ENCODE assay signal across 30 mouse cellular contexts in genomic region chr7:67689793-67690192, GRCm38 (mm10). TPM values are rescaled to one million over a fixed set of nuclear protein-coding genes. Genes with fewer than 3 reads are reported as not detected.
DNase-seq lines count a peak whose midpoint lies in the region; ATAC-seq and TF ChIP-seq lines count a peak whose summit lies in the region.
"Had no signal": no experiment of that assay in that cellular context is flagged by ENCODE, and none has a peak within 500 bp of the region (broad histone marks: within the 10 kb centered on the region; RNA-seq: fewer than 3 reads in every experiment).

No protein-coding gene starts in this region.

- TF ChIP-seq CTCF in gastrocnemius, adult 2 months (IDR thresholded peaks at IDR 0.05), result no peak
- no peak for TF ChIP-seq CTCF in kidney, postnatal 0 days (IDR thresholded peaks at IDR 0.05; ENCODE audit: low read depth)
- no peak for TF ChIP-seq CTCF in stomach, postnatal 0 days (IDR thresholded peaks at IDR 0.05; ENCODE audit: low read depth)
- TF ChIP-seq CTCF in hindbrain, postnatal 0 days (IDR thresholded peaks at IDR 0.05; ENCODE audit: low read depth), result no peak

- 88% methylated on average over 7 of the region's 7 CpGs for WGBS in kidney, postnatal 0 days
- 76% methylated on average over 7 of the region's 7 CpGs for WGBS in stomach, embryonic 14.5 days
- 75% methylated on average over 7 of the region's 7 CpGs for WGBS in stomach, postnatal 0 days
- 82% methylated on average over 7 of the region's 7 CpGs for WGBS in hindbrain, postnatal 0 days

- no peak overlapping the region for H3K9ac ChIP-seq in kidney, postnatal 0 days (ENCODE audit: low read depth, low read length)
- no peak overlapping the region for H3K9ac ChIP-seq in stomach, embryonic 14.5 days (replicated peaks; ENCODE audit: low read depth, low read length)
- no peak overlapping the region for H3K9ac ChIP-seq in stomach, postnatal 0 days (ENCODE audit: low read length)
- no peak overlapping the region for H3K9ac ChIP-seq in hindbrain, postnatal 0 days (replicated peaks; ENCODE audit: low read length)
- H3K9ac ChIP-seq: heart, embryonic 12.5 days; intestine, embryonic 15.5 days; liver, embryonic 12.5 days; liver, postnatal 0 days; midbrain, embryonic 15.5 days; neural tube, embryonic 15.5 days had no signal

- no peaks in the 10 kb centered on the region for H3K36me3 ChIP-seq in kidney, postnatal 0 days (ENCODE audit: insufficient read depth, low read length)
- no peaks in the 10 kb centered on the region for H3K36me3 ChIP-seq in stomach, embryonic 14.5 days (ENCODE audit: control insufficient read depth, insufficient read depth, low read length)
- peaks cover 3% of the 10 kb centered on the region; the same call in 1 of the 2 replicates for H3K36me3 ChIP-seq in stomach, postnatal 0 days (ENCODE audit: control insufficient read depth, insufficient read depth, low read length)
- H3K36me3 ChIP-seq in hindbrain, postnatal 0 days (ENCODE audit: insufficient read depth, low read length), result no peaks in the 10 kb centered on the region
- H3K36me3 ChIP-seq: intestine, embryonic 15.5 days; midbrain, embryonic 15.5 days; neural tube, embryonic 15.5 days had no signal

- H3K27ac ChIP-seq in gastrocnemius, adult 2 months, result peak overlapping the region; percentile 20; the same call in 1 of the 2 replicates
- H3K27ac ChIP-seq in kidney, postnatal 0 days, result peak overlapping the region; percentile 50
- peak overlapping the region; percentile 44; the same call in 1 of the 2 replicates for H3K27ac ChIP-seq in stomach, embryonic 14.5 days (ENCODE audit: low read length)
- no peak overlapping the region; the same call in 1 of the 2 replicates for H3K27ac ChIP-seq in stomach, postnatal 0 days (replicated peaks)
- no peak overlapping the region for H3K27ac ChIP-seq in hindbrain, postnatal 0 days
- H3K27ac ChIP-seq: heart, adult 2 months; intestine, embryonic 15.5 days; liver, embryonic 12.5 days; midbrain, embryonic 10.5 days; midbrain, embryonic 15.5 days; neural tube, embryonic 15.5 days had no signal

- H3K4me1 ChIP-seq in kidney, postnatal 0 days (replicated peaks; ENCODE audit: insufficient read depth, low read length), result no peaks in the 10 kb centered on the region
- H3K4me1 ChIP-seq in stomach, embryonic 14.5 days (ENCODE audit: control insufficient read depth, insufficient read depth, low read length), result no peaks in the 10 kb centered on the region
- no peaks in the 10 kb centered on the region for H3K4me1 ChIP-seq in stomach, postnatal 0 days (replicated peaks; ENCODE audit: control insufficient read depth, insufficient read depth)
- no peaks in the 10 kb centered on the region for H3K4me1 ChIP-seq in hindbrain, postnatal 0 days (ENCODE audit: insufficient read depth, low read length)
- H3K4me1 ChIP-seq: intestine, embryonic 15.5 days; midbrain, embryonic 10.5 days; midbrain, embryonic 15.5 days; neural tube, embryonic 15.5 days had no signal

- no peak for ATAC-seq in kidney, postnatal 0 days (replicated peaks; ENCODE audit: low FRiP score, low read depth)
- ATAC-seq in stomach, embryonic 14.5 days (ENCODE audit: insufficient number of reproducible peaks, insufficient read depth, low FRiP score, low read depth), result no peak
- no peak for ATAC-seq in stomach, postnatal 0 days (ENCODE audit: low FRiP score, low TSS enrichment)
- ATAC-seq in hindbrain, postnatal 0 days, result no peak
- ATAC-seq: CD4-positive, CD25-positive, alpha-beta regulatory T cell, adult 4 months; forebrain, embryonic 14.5 days; hindbrain, embryonic 16.5 days; intestine, embryonic 15.5 days; liver, embryonic 12.5 days; liver, postnatal 0 days; midbrain, embryonic 15.5 days had no signal

- H3K4me2 ChIP-seq in kidney, postnatal 0 days (ENCODE audit: low read length), result no peak overlapping the region
- no peak overlapping the region for H3K4me2 ChIP-seq in stomach, embryonic 14.5 days (replicated peaks; ENCODE audit: low read depth, low read length)
- no peak overlapping the region for H3K4me2 ChIP-seq in stomach, postnatal 0 days (replicated peaks; ENCODE audit: low read depth)
- H3K4me2 ChIP-seq in hindbrain, postnatal 0 days (ENCODE audit: low read depth, low read length), result no peak overlapping the region
- H3K4me2 ChIP-seq: heart, embryonic 12.5 days; intestine, embryonic 15.5 days; liver, embryonic 12.5 days; midbrain, embryonic 15.5 days; neural tube, embryonic 15.5 days had no signal

- H3K4me3 ChIP-seq in gastrocnemius, adult 2 months, result no peak overlapping the region
- H3K4me3 ChIP-seq in kidney, postnatal 0 days (replicated peaks; ENCODE audit: low read depth, low read length), result no peak overlapping the region
- H3K4me3 ChIP-seq in stomach, embryonic 14.5 days (ENCODE audit: low read depth, low read length), result no peak overlapping the region
- H3K4me3 ChIP-seq in stomach, postnatal 0 days (ENCODE audit: low read depth, low read length), result no peak overlapping the region
- no peak overlapping the region for H3K4me3 ChIP-seq in hindbrain, postnatal 0 days (ENCODE audit: low read length)
- H3K4me3 ChIP-seq: heart, adult 2 months; heart, embryonic 12.5 days; intestine, embryonic 15.5 days; liver, embryonic 12.5 days; midbrain, embryonic 10.5 days; midbrain, embryonic 15.5 days; neural tube, embryonic 15.5 days had no signal

- TF ChIP-seq EP300 in stomach, postnatal 0 days (optimal IDR thresholded peaks at IDR 0.05), result no peak

- H3K27me3 ChIP-seq in kidney, postnatal 0 days (ENCODE audit: insufficient read depth, low read length), result no peaks in the 10 kb centered on the region
- H3K27me3 ChIP-seq in stomach, embryonic 14.5 days (ENCODE audit: control insufficient read depth, insufficient read depth, low read length), result no peaks in the 10 kb centered on the region
- no peaks in the 10 kb centered on the region for H3K27me3 ChIP-seq in stomach, postnatal 0 days (ENCODE audit: control insufficient read depth, insufficient read depth, low read length)
- H3K27me3 ChIP-seq in hindbrain, postnatal 0 days (ENCODE audit: insufficient read depth, low read length), result no peaks in the 10 kb centered on the region
- H3K27me3 ChIP-seq: heart, embryonic 12.5 days; intestine, embryonic 15.5 days; liver, embryonic 12.5 days; midbrain, embryonic 15.5 days; neural tube, embryonic 15.5 days had no signal

- intact Hi-C loops in gastrocnemius, adult 2 months (cut with DNase I), result no loop called here
- intact Hi-C loops in gastrocnemius, postnatal 36 days (cut with DNase I), result no loop called here

- no peaks in the 10 kb centered on the region for H3K9me3 ChIP-seq in kidney, postnatal 0 days (replicated peaks; ENCODE audit: low read length)
- H3K9me3 ChIP-seq in stomach, embryonic 14.5 days (ENCODE audit: control insufficient read depth, low read depth, low read length), result no peaks in the 10 kb centered on the region
- 0 out of 2 replicates have a peak, but pooled peaks cover 3% of the 10 kb centered on the region for H3K9me3 ChIP-seq in stomach, postnatal 0 days (ENCODE audit: control insufficient read depth, low read length)
- H3K9me3 ChIP-seq in hindbrain, postnatal 0 days (ENCODE audit: low read length), result no peaks in the 10 kb centered on the region
- H3K9me3 ChIP-seq: intestine, embryonic 15.5 days; liver, embryonic 12.5 days; midbrain, embryonic 10.5 days; midbrain, embryonic 15.5 days; neural tube, embryonic 15.5 days had no signal

- DNase-seq in gastrocnemius, adult 2 months, result no peak
- no peak for DNase-seq in gastrocnemius, postnatal 36 days
- no peak for DNase-seq in kidney, postnatal 0 days (ENCODE audit: low spot score)
- DNase-seq in kidney, postnatal 4 days, result no peak
- DNase-seq in stomach, postnatal 0 days (ENCODE audit: low spot score), result no peak
- DNase-seq in hindbrain, postnatal 0 days (ENCODE audit: low spot score), result no peak
- DNase-seq: cerebellum, adult 8-10 months; cerebellum, postnatal 25 days; gastrocnemius, postnatal 25 days; heart, adult 2 months; heart, postnatal 10 days; kidney, adult 8-10 months; kidney, postnatal 36 days; layer of hippocampus, postnatal 36 days; left cerebral cortex, postnatal 4 days; liver, postnatal 0 days; retina, postnatal 1 day; right cerebral cortex, postnatal 14 days; thymus, adult 2 months; thymus, postnatal 36 days had no signal

RNA-seq across cellular contexts. Expression of gene Ttc23, which starts 42.6 kb away (rescaled TPM):
- total RNA-seq in gastrocnemius, adult 2 months (2021), result 10 to 100 TPM; 23.3 to 25.3 TPM
- 10 to 100 TPM; 18.3 to 18.9 TPM for total RNA-seq in gastrocnemius, postnatal 36 days (2021)
- 25.5 and 25.6 TPM in 2 replicates for polyA plus RNA-seq in kidney, postnatal 0 days (2015; fragmentation: Nextera tagmentation; extraction: Ambion mirVana)
- 37.4 and 38.6 TPM in 2 replicates for polyA plus RNA-seq in stomach, embryonic 14.5 days (2014; fragmentation: Nextera tagmentation; extraction: Ambion mirVana)
- 12.6 and 13.6 TPM in 2 replicates for polyA plus RNA-seq in stomach, postnatal 0 days (2015; fragmentation: Nextera tagmentation; extraction: Ambion mirVana)
- total RNA-seq in hindbrain, postnatal 0 days (2014; rRNA removed), result 4.3 and 5.3 TPM in 2 replicates
- polyA plus RNA-seq in hindbrain, postnatal 0 days (2015; fragmentation: Nextera tagmentation; extraction: Ambion mirVana), result 6.2 and 8.2 TPM in 2 replicates

RNA-seq across cellular contexts. Expression of gene Lrrc28, which starts 44.7 kb away (rescaled TPM):
- 10 to 100 TPM; 21.3 to 23.6 TPM for total RNA-seq in gastrocnemius, adult 2 months (2021)
- total RNA-seq in gastrocnemius, postnatal 36 days (2021), result 10 to 100 TPM; 22.8 to 23.2 TPM
- 19.6 and 20.9 TPM in 2 replicates for polyA plus RNA-seq in kidney, postnatal 0 days (2015; fragmentation: Nextera tagmentation; extraction: Ambion mirVana)
- polyA plus RNA-seq in stomach, embryonic 14.5 days (2014; fragmentation: Nextera tagmentation; extraction: Ambion mirVana), result 13.2 and 15.7 TPM in 2 replicates
- polyA plus RNA-seq in stomach, postnatal 0 days (2015; fragmentation: Nextera tagmentation; extraction: Ambion mirVana), result 66.0 and 66.5 TPM in 2 replicates
- total RNA-seq in hindbrain, postnatal 0 days (2014; rRNA removed), result 43.2 and 48.5 TPM in 2 replicates
- polyA plus RNA-seq in hindbrain, postnatal 0 days (2015; fragmentation: Nextera tagmentation; extraction: Ambion mirVana), result 22.4 and 22.6 TPM in 2 replicates

Comparison
In these comparisons a context has a peak if more than half of its experiments do, and no peak if none do; other contexts are left out.
1. H3K27ac ChIP-seq: peak in gastrocnemius, adult 2 months (single experiment), kidney, postnatal 0 days (single experiment) and stomach, embryonic 14.5 days (single experiment); none in stomach, postnatal 0 days (single experiment) and hindbrain, postnatal 0 days (single experiment).